Mouse (Mus musculus) brown adipose tissue, adult 24 weeks (tissue): ENCODE measurements around the gene Ep300. TPM values are rescaled to one million over a fixed set of nuclear protein-coding genes. Genes with fewer than 3 reads are reported as not detected.
"Not testable (repeated sequence)": the region's sequence is repeated elsewhere in the genome, so short reads cannot be mapped to it uniquely, and the experiment has no call there.

ENCODE experiments used
- H3K27ac ChIP-seq: fragments of 200-500 bp; replicated peaks from 2 replicates; pipeline ENCODE4 v1.5.1; 2012; ENCODE audit warnings: low read depth, mild to moderate bottlenecking, low read length
- H3K4me1 ChIP-seq: fragments of 200-500 bp; 2 replicates; pipeline ENCODE4 v1.6.1; 2012; ENCODE audit warnings: low read length, mixed read lengths; ENCODE audit not compliant: control insufficient read depth, insufficient read depth, insufficient read length
- H3K4me3 ChIP-seq: fragments of 200-500 bp; 2 replicates; pipeline ENCODE4 v1.5.1; 2012; ENCODE audit warnings: low read depth, mild to moderate bottlenecking, low read length, moderate library complexity; ENCODE audit not compliant: insufficient read depth
- polyA plus RNA-seq: library from polyadenylated mRNA; stranded (reverse); fragments of >200 nt; gene quantifications from 2 replicates; pipeline ENCODE4 v1.2.4, GENCODE M21; 2012; ENCODE audit not compliant: missing spikeins, insufficient read depth, insufficient read length

Ep300 gene
- polyA plus RNA-seq, 1 experiment, result 15.8 TPM

DNA sequence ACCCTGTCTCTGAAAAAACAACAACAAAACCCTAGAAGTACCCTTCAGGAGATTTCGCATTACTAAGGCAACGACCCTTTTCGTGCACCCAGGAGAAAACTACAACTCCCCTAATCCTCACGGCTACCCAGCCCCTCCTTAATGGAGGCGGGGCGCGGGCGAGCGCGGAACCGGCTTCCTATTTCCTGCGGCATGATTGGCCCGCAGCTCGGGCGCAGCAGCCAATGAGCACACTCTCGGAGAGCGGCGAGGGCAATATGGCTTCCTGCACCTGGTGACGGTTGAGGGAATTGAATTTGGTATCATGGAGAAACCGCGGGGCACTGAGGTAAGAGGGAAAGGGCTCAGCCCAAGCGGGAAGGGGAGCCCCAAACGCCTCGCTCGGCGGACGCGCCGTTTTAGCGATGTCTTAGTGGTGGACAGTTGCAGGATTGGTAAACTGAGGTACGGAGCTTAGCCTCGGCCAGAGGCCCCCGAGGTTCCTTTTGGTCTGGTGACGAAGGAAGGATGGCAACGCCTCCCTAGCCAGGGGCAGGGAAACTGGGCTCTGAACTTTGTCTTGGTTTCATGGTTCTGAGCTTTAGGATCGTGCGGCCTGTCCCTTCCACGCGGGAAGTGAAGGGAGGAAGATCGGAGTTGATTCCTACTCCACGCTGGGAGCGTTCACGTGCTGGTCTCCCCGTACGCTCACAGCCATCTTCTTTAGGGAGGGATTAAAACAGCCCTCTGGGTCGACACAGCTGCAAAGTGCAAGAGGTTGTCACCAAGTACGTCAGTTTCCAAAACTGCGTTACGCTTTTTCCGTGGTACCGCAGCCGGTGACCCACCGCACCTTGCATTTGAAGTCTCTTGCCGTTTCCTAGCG lies 78.8 kb downstream of the Ep300 start, which contains the start of gene L3mbtl2:
Gene L3mbtl2, plus strand, starts transcription at position 193 of the 865 bp plus-strand sequence.
- peaks cover 3% of the 10 kb centered on the region; the same call in 1 of the 2 replicates for H3K4me1 ChIP-seq
- H3K4me3 ChIP-seq, result peak within 1 kb of the TSS; percentile 86
- H3K27ac ChIP-seq, result no peak within 1 kb of the TSS

DNA sequence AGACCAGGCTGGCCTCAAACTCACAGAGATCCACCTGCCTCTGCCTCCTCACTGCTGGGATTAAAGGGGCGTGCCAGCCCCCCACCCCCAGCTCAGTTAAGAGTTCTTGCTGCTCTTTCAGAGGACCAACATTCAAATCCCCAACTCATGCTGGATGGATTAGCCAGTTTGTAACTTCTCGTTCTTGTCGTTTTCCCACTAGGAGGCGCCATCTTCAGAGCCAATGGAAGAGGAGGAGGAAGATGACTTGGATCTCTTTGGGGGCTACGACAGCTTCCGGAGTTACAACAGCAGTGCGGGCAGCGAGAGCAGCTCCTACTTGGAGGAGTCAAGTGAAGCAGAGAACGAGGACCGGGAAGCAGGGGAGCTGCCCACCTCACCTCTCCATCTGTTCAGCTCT lies 81.8 kb downstream of the Ep300 start:
- Histone ChIP-seq H3K4me1 (peaks cover 3% of the 10 kb centered on the region; the same call in 1 of the 2 replicates), H3K27ac (no peak overlapping the region), H3K4me3 (no peak overlapping the region)

GRCm38 (mm10) chr15:81670231-81670640 lies 85.1 kb downstream of the Ep300 start:
- no peaks in the 10 kb centered on the region for H3K4me1 ChIP-seq
- H3K27ac ChIP-seq, result no peak overlapping the region
- no peak overlapping the region for H3K4me3 ChIP-seq

- Histone ChIP-seq H3K27ac (no peak overlapping the region), H3K4me1 (no peaks in the 10 kb centered on the region), H3K4me3 (no peak overlapping the region)
Measured at GRCm38 (mm10) chr15:81676637-81677036, 91.5 kb downstream of the Ep300 start.

- Histone ChIP-seq H3K4me3 (no peak overlapping the region), H3K27ac (no peak overlapping the region), H3K4me1 (no peaks in the 10 kb centered on the region)
Measured at GRCm38 (mm10) chr15:81680301-81680805, 95.2 kb downstream of the Ep300 start.

GRCm38 (mm10) chr15:81693366-81693966 lies 108.3 kb downstream of the Ep300 start:
- Histone ChIP-seq H3K27ac (no peak overlapping the region), H3K4me1 (0 out of 2 replicates have a peak, but pooled peaks cover 2% of the 10 kb centered on the region), H3K4me3 (peak overlapping the region; percentile 62)

- Histone ChIP-seq H3K4me1 (0 out of 2 replicates have a peak, but pooled peaks cover 2% of the 10 kb centered on the region), H3K27ac (no peak overlapping the region)
Measured at GRCm38 (mm10) chr15:81693967-81694881, 109.1 kb downstream of the Ep300 start.

GRCm38 (mm10) chr15:81694891-81695290 lies 109.7 kb downstream of the Ep300 start:
- H3K4me1 ChIP-seq, result 0 out of 2 replicates have a peak, but pooled peaks cover 2% of the 10 kb centered on the region
- no peak overlapping the region for H3K27ac ChIP-seq
- H3K4me3 ChIP-seq, result peak overlapping the region; percentile 62

More at GRCm38 (mm10) chr15:81693967-81694881, 109.1 kb downstream of the Ep300 start:
- H3K4me3 ChIP-seq, result peak overlapping the region; percentile 62

DNA sequence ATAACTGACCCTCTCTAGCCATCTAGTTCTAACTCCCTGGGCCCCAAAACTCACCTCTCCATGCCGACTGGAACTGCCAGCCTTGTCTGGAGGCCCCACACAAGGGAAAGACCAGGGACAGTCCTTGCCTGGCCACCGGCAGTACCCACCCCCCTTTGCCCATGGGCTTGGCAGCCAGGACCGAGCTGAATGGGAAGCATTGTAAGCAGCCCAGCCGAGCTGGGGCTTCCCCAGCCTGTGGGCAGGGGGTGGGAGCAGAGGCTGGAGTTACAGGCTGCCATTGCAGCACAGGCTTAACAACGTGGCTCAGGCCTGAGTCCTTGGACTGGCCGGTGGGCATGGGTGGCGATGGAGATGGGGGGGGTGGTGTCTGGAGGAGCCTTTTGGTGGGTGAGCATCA lies 112.0 kb downstream of the Ep300 start, which contains the start of gene Chadl:
Gene Chadl, minus strand, starts transcription at position 113 of the 400 bp plus-strand sequence.
- H3K4me1 ChIP-seq, result peaks cover 10% of the 10 kb centered on the region; the same call in 1 of the 2 replicates
- H3K27ac ChIP-seq, result no peak within 1 kb of the TSS
- no peak within 1 kb of the TSS for H3K4me3 ChIP-seq

DNA sequence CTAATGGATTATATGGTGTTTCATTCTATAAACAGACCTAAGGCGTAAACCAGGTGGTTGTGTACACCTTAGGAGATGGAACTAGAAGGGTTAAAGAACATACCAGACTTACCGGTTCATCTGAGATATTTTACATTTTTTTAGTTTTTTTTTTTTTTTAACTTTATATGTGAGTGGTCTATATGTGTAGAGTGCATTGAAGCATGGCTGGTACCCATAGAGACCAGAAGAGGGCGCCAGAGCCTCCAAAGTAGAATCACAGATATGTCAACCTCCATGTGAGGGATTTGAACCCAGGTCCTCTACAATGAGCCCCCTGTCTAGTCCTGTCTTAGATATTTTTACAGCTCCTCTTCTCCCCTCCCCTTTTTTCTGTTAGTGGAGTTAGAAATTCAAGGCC lies 112.7 kb downstream of the Ep300 start:
- Histone ChIP-seq H3K4me3 (no peak overlapping the region), H3K27ac (no peak overlapping the region), H3K4me1 (peaks cover 10% of the 10 kb centered on the region; the same call in 1 of the 2 replicates)

GRCm38 (mm10) chr15:81698532-81698931 lies 113.4 kb downstream of the Ep300 start:
- Histone ChIP-seq H3K4me1 (peaks cover 10% of the 10 kb centered on the region; the same call in 1 of the 2 replicates), H3K4me3 (no peak overlapping the region), H3K27ac (no peak overlapping the region)

GRCm38 (mm10) chr15:81700161-81700560 lies 115.0 kb downstream of the Ep300 start:
- H3K27ac ChIP-seq, result peak overlapping the region; percentile 55
- peaks cover 8% of the 10 kb centered on the region; the same call in 1 of the 2 replicates for H3K4me1 ChIP-seq
- no peak overlapping the region for H3K4me3 ChIP-seq

GRCm38 (mm10) chr15:81700601-81701000 lies 115.5 kb downstream of the Ep300 start:
- Histone ChIP-seq H3K4me1 (peaks cover 8% of the 10 kb centered on the region; the same call in 1 of the 2 replicates), H3K27ac (peak overlapping the region; percentile 55), H3K4me3 (no peak overlapping the region)

- not testable (repeated sequence) for H3K27ac ChIP-seq, H3K4me3 ChIP-seq, H3K4me1 ChIP-seq
Measured at GRCm38 (mm10) chr15:81701350-81701749, 116.2 kb downstream of the Ep300 start.
